Mouse (Mus musculus) urinary bladder, adult 18-20 months (tissue): ENCODE data around the gene Samd4b.
"Not testable (repeated sequence)": the region's sequence is repeated elsewhere in the genome, so short reads cannot be mapped to it uniquely, and the experiment has no call there.

Experiments
- DNase-seq, 2 experiments: peaks; one replicate each; pipeline ENCODE4 v3.0.0; 2022; ENCODE audit warnings: low spot score in 2 of 2, mixed read lengths in 2 of 2

The Samd4b gene

GRCm38 (mm10) chr7:28398000-28398399 lies 199.9 kb downstream of the Samd4b start:
- DNase-seq, result no peak

- DNase-seq, result no peak
These were observed 202.5 kb downstream of the Samd4b start for GRCm38 (mm10) chr7:28395425-28395824.

DNA sequence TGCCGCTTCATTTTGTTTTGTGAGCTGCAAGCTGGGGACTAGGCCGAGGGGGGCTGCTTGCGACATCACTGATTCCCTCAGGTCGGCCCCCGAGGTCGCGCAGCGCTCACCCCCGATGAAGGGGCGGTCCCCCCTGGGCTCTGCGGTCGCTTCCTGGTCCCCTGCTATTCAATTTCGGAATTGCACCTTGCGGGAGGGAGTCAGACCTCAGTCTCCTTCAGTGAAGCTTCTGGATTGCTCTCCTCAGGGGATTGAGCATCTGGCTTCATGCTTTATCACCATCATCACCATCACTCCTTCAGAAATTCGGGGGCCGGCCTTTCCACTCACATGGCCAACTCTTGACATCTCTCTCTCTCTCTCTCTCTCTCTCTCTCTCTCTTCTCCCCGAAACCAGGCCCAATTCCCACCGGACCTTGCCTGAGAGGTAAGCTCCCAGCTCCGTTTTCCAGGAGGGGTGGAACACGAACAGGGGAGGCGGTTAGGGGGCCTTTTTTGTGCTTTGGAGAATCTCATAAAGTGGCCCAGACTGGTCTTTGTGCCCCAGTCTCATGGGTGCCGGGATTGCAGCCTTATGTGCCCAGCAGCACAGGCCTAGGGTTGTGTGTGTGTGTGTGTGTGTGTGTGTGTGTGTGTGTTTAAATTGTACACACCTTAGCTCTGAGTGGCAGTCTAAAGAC lies 204.5 kb downstream of the Samd4b start:
- no peak for DNase-seq

- DNase-seq, result peak; percentile 81 to 96
These were observed 205.3 kb downstream of the Samd4b start, which contains the start of the genes Med29 and Paf1 for GRCm38 (mm10) chr7:28392429-28393271. Gene Med29, minus strand, starts transcription at chr7:28392708. Gene Paf1, plus strand, starts transcription at chr7:28392951.

DNA sequence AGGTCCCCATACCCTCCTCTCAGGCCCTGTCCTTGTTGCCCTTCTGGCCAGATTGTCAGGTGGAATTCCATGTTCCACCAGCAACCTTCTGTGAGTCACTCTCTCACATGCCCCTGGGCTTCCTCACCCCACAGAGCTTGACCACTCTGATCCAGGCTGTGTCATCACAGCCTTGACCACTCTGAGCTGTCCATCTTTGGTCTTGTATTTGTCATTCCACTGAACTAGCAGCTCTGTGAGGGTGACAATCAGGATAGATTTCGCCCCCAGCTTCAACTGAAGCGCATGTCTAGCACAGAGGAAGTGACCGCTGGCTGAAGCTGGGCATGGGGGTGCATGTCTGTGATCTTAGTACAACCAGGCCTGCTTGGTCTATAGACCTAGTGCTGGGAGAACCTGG lies 207.6 kb downstream of the Samd4b start:
- DNase-seq, result no peak

DNA sequence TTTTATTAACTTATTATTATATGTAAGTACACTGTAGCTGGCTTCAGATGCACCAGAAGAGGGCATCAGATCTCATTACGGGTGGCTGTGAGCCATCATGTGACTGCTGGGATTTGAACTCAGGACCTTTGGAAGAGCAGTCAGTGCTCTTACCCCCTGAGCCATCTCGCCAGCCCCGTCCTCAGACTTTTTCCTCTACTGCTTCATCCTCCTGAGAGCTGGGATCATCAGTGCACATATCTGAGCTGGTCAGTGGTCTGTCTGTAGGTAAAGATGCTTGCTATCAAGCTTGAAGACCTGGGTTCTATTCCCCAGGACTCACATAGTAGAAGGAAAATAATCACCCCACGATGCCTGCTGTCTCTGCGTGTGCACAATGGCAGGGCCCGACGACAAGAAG lies 210.6 kb downstream of the Samd4b start:
- not testable (repeated sequence) for DNase-seq

DNA sequence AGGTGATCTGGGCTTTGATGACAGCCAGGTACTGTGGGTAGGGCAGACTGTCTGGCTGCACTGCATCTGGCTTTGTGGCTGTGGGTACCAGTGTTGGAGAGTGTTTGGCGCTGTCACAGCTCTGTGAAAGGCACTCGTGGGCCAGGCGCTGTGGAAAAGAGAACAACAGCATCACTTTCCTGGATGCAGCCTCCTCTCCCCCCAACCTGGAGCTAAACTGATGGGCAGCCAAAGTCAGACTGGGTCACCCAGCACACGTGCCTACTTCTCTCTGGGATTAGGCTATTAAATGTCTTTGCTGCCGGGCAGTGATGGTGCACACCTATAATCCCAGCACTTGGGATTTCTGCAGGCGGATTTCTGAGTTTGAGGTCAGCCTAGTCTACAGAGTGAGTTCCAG lies 211.1 kb downstream of the Samd4b start:
- DNase-seq, result not testable (repeated sequence)

DNA sequence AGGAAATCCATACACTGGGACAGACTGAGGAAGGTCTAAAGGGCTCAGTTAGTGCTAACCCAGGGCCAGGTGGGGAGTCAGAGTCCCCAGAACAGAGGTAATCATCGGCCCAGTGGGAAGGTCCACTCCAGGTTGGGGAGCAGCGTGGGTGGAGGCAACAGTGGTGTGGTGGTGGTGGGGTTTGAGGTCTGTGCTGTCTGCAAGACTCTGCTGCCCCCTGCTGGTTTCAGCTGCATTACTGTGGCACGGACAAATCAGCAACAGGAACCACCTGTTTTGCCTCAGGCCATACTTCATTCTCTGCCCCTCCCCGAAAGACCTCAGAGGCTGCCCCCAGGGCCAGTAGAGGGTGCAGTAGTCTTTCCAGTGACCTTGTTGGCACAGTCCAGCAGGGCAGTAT lies 211.5 kb downstream of the Samd4b start:
- peak; percentile 68 to 69 for DNase-seq

DNA sequence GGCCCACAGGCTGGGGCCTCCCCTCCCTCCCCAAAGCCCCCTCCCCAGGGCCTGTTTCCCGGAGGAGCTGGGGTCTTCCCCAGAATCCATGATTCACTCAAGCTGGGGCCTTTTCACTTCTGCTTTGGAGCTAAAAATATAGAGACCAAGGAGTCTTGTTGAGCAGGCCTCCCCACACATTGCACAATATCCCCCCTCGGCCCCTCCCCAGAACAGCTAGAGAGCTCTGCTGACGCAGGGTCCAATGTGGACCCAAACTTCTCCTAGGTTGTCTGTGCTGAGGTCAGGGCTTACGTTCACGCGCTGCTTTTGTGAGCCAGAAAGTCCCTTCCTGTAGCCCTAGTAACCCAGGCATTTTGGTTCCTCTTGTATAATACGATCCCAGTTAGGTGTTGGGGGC lies 211.9 kb downstream of the Samd4b start:
- no peak for DNase-seq

DNA sequence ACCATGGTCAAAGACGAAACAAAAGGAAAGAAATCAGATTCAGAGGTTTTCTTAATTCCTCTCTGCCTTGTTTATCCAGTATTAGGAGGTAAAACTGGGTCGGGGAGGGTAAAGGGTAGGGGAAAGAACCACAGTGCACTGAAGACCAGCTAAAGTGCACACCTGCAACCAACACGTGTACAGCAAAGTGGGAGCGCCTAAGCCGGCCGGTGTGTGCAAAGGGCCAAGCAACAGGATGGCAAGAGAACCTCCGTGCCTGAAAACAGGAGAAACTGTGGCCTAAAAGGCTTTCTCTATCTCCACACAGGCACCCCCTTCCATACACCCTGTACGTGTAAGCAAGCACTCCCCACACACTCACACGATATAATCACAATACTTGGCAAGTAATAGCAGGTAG lies 212.7 kb downstream of the Samd4b start:
- DNase-seq, result no peak

DNA sequence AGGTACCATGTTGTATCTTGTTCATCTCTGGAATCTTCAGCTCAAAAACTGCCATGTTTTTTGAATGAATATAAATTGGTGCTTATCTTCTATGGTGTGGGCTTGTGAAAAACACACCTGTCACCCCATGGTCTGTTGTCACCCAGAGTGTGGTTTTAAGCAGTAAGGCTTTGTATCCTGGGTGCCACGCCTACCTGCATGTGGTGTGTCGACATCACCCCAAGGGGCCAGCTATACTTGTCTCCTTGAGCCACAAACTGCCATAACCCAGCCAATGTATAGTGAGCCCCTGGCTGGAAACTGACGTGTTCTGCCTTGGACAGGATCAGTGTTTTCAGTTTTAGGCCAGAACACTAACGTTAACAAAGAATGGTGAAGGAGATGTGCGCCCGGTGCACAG lies 213.8 kb downstream of the Samd4b start:
- DNase-seq, result no peak

- no peak for DNase-seq
These were observed 214.3 kb downstream of the Samd4b start for GRCm38 (mm10) chr7:28383606-28384005.

DNA sequence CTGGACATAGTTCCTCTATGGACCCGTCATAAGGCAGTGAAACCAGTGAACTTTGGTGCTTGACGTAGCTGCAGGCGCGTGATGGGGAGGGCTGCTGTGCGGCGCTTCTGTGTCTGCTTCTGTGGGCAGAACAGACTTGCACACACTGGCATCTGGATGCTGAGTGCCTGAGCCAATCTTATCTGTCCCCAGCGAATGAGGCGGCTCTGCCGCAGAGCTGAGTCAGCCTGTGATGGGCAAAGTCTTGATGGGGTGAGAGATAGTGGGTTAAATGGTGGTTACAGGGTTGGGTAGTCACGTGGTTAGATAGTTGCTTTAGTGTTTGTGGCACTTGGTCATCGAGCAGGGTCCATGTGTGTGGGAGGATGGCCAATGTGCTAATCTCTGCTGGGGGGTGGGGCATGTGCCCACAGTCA lies 215.0 kb downstream of the Samd4b start:
- peak; percentile 40 to 71 for DNase-seq

- peak in 1 of 2 experiments; percentile 27 for DNase-seq
These were observed 215.5 kb downstream of the Samd4b start for GRCm38 (mm10) chr7:28382347-28382951.

DNA sequence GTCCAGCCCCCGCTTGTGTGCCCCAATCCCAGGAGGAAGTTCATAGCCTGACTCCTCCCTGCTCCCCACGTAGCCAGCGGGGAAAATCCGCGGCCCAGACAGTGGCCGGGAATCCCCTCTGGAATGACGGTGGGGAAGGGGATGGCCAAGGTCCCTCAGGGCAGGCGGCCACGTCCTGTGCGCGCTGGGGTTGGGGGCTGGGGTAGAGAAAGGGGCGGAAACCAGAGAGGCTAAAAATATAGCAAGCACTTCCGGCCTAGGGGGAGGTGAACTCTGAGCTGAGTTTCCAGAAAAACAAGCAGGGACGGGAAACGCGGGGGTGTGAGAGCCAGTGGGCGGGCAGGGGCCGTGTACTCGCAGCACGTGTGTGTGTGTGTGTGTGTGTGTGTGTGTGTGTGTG lies 216.0 kb downstream of the Samd4b start:
- DNase-seq, result peak; percentile 68 to 85

- DNase-seq, result peak; percentile 75 to 89
These were observed 216.7 kb downstream of the Samd4b start for GRCm38 (mm10) chr7:28381017-28381790.

DNA sequence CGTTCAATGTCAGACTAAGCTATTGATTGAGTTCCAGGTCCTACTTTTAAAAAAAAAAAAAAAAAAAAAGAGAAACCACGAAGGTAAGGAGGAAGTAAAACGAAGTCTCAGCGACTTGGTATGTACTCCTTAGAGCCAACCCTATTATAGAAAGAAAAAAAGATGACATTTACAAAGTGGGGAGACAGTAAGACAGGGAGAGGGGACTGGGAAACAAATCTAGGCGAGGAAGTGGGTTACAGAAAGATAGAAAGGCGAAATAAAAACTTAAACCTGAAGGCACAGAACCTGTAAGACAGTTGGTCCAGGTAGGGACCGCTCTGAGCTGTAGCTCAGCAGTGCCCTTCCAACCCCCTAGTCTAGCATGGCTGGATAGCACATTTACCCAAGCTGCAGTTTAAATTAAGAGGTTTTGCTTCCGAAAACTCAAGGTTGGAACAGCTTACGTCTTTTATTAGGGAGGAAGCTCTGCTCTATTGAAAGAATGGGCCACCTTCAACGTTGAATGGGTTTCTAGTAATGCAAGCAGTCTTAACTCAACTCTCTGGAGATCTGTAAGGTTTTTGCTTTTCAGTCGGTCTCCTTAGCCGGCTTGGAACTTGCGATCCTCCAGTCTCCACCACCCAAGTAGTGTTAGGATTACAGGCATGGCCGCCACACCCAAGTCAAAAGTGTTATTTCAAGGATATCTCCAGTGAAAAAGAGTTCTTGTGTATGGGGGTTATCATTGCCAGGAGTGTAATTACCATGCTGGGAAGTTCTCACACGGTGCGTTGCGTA lies 217.5 kb downstream of the Samd4b start, which contains the start of gene Zfp36:
TSS of gene Zfp36 (minus strand) at position 17 of the 780 bp plus-strand sequence.
- DNase-seq, result no peak

DNA sequence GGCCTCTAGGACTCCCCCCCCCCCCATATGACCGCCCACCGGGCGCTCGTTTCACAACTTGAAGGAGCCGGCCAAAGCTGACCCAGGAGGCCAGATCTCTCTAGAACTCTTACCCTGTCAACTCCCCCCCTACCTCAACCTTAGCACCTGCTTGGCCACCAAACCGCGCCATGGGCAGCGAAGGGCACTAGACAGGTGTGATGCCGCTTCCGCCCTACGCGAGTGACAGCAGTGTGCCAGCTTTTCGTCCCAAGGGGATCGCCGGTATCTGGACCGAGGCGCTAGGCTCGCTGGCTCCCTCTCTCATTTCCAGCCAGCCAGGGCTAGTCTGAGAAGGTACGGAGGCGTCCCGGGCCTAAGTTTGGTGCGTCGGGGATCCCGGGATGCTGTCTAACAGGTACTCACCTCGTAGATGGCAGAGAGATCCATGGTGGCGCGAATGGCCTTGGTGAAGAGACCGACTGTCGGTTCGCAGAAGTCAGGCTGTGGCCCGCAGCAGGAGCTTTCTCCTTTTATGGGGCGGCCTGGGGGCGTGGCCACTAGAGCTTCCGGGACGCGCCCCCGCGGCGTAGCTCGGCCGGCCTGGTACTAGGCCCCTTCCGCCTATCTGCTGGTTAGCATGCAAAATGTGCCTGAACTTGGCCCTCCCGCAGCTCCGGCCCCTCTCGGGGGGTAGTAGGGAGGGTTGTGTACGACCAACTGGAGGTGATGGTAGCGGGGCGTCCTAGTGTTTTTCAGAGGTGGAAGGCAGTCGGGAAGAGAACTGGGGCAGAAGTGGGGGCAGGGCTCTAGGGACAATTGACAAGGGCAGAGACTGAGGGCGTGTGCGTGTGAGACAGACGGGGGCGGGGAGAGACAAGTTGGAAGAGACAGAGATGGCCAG lies 218.9 kb downstream of the Samd4b start:
- peak; percentile 94 to 97 for DNase-seq

DNA sequence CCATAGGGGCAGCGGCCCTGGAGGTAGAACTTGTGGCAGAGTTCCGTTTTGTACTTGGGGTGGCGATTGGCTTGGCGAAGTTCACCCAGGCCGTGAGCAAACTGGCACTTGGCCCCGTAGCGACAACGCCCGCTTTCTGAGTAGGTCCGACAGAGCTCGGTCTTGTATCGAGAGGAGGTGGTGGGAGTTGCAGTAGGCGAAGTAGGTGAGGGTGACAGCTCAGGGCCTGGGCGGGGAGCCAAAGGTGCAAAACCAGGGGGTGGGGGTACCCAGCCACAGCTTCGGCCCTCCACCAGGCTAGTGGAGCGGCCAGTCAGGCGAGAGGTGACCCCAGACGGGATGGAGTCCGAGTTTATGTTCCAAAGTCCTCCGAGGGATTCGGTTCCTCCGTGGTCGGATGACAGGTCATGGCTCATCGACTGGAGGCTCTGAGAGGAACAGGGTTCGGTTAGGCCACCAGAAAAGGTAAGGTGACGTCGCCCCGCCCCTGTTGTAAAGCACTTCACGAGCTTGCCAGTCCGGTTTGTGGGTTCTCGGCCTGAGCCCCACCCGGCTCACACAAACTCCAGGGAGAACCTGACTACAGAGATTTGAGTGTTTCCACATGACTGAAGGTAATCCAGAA lies 219.8 kb downstream of the Samd4b start:
- DNase-seq, result peak; percentile 86
